8 mouse cellular contexts compared by ENCODE assay signal in genomic region chr11:88555232-88555818, GRCm38 (mm10).
DNase-seq lines count a peak whose midpoint lies in the region; ATAC-seq and TF ChIP-seq lines count a peak whose summit lies in the region.

No protein-coding gene starts in this region.

- intact Hi-C loops in heart, postnatal 25 days (cut with DNase I) = loop anchor here (5.0 kb wide), 1 partner anchor 67 kb away; no protein-coding TSS in a partner anchor

- TF ChIP-seq RAD21 in MEL (IDR thresholded peaks at IDR 0.05; ENCODE audit: low read depth, low read length) = no peak

- H3K36me3 ChIP-seq in heart, embryonic 12.5 days = no peaks in the 10 kb centered on the region
- H3K36me3 ChIP-seq in MEL (ENCODE audit: control insufficient read depth in 1 of 2, insufficient read depth in 2 of 2, low read length in 2 of 2) = peaks cover 0 to 41% of the 10 kb centered on the region in 2 experiments; a peak in 2 of 4 replicates
- no peaks in the 10 kb centered on the region for H3K36me3 ChIP-seq in hindbrain, embryonic 12.5 days
- no peaks in the 10 kb centered on the region for H3K36me3 ChIP-seq in midbrain, embryonic 12.5 days

- H3K27me3 ChIP-seq in heart, embryonic 12.5 days (replicated peaks) = no peaks in the 10 kb centered on the region
- no peaks in the 10 kb centered on the region for H3K27me3 ChIP-seq in MEL (ENCODE audit: control insufficient read depth in 1 of 2, insufficient read depth in 2 of 2, low read length in 2 of 2)
- no peaks in the 10 kb centered on the region for H3K27me3 ChIP-seq in hindbrain, embryonic 12.5 days
- no peaks in the 10 kb centered on the region for H3K27me3 ChIP-seq in midbrain, embryonic 12.5 days

- peak in 1 of 2 experiments; percentile 45; a peak in 1 of 4 replicates for TF ChIP-seq EP300 in MEL (IDR thresholded peaks at IDR 0.05; ENCODE audit: low read depth in 1 of 2, low read length in 2 of 2)

- peaks cover 97% of the 10 kb centered on the region for H3K4me1 ChIP-seq in heart, embryonic 12.5 days (replicated peaks)
- peaks cover 40 to 54% of the 10 kb centered on the region in 2 experiments for H3K4me1 ChIP-seq in MEL (ENCODE audit: control insufficient read depth in 1 of 2, insufficient read depth in 2 of 2, low read length in 2 of 2)
- peaks cover 95% of the 10 kb centered on the region for H3K4me1 ChIP-seq in hindbrain, embryonic 12.5 days
- peaks cover 95% of the 10 kb centered on the region for H3K4me1 ChIP-seq in midbrain, embryonic 12.5 days

- no peak for TF ChIP-seq CTCF in MEL (IDR thresholded peaks at IDR 0.05 in 2 of 3, conservative IDR thresholded peaks at IDR 0.05 in 1 of 3; ENCODE audit: control insufficient read depth in 1 of 3, insufficient read depth in 1 of 3, low read depth in 2 of 3, low read length in 3 of 3, poor library complexity in 1 of 3, severe bottlenecking in 1 of 3)

- peak overlapping the region; percentile 36 for H3K4me2 ChIP-seq in heart, embryonic 12.5 days
- peak overlapping the region; percentile 6; the same call in 1 of the 2 replicates for H3K4me2 ChIP-seq in hindbrain, embryonic 12.5 days (replicated peaks)
- H3K4me2 ChIP-seq in midbrain, embryonic 12.5 days (replicated peaks) = no peak overlapping the region

- WGBS in heart, embryonic 12.5 days = 24% methylated on average over 8 of the region's 8 CpGs
- 34% methylated on average over 8 of the region's 8 CpGs for WGBS in hindbrain, embryonic 12.5 days
- WGBS in midbrain, embryonic 12.5 days = 40% methylated on average over 8 of the region's 8 CpGs

- 0 out of 2 replicates have a peak overlapping the region, but pooled peaks have one; percentile 52 for H3K9ac ChIP-seq in heart, embryonic 12.5 days
- no peak overlapping the region for H3K9ac ChIP-seq in MEL (ENCODE audit: control insufficient read depth, low read depth, low read length, poor library complexity, severe bottlenecking)
- no peak overlapping the region for H3K9ac ChIP-seq in hindbrain, embryonic 12.5 days
- H3K9ac ChIP-seq in midbrain, embryonic 12.5 days (replicated peaks) = 0 out of 2 replicates have a peak overlapping the region, but pooled peaks have one; percentile 15

- no peaks in the 10 kb centered on the region for H3K9me3 ChIP-seq in heart, embryonic 12.5 days (replicated peaks)
- H3K9me3 ChIP-seq in MEL (replicated peaks; ENCODE audit: insufficient read depth, low read length) = no peaks in the 10 kb centered on the region
- no peaks in the 10 kb centered on the region for H3K9me3 ChIP-seq in hindbrain, embryonic 12.5 days (replicated peaks)
- H3K9me3 ChIP-seq in midbrain, embryonic 12.5 days = no peaks in the 10 kb centered on the region

- peak overlapping the region; percentile 90 for H3K27ac ChIP-seq in heart, embryonic 12.5 days (ENCODE audit: poor library complexity, severe bottlenecking)
- peak overlapping the region; percentile 17 for H3K27ac ChIP-seq in MEL (ENCODE audit: control insufficient read depth, low read depth, low read length)
- peak overlapping the region; percentile 76 for H3K27ac ChIP-seq in hindbrain, embryonic 12.5 days
- peak overlapping the region; percentile 68 for H3K27ac ChIP-seq in midbrain, embryonic 12.5 days (replicated peaks)

- DNase-seq in heart, postnatal 25 days (ENCODE audit: low spot score) = no peak
- peak; percentile 29 for DNase-seq in MEL (ENCODE audit: low read depth, low spot score)
- no peak for DNase-seq in layer of hippocampus, adult 18-20 months (ENCODE audit: low spot score in 2 of 2)
- DNase-seq in cerebellum, adult 9-11 months = no peak
- no peak for DNase-seq in layer of hippocampus, adult 9-10 months (ENCODE audit: low spot score)

- ATAC-seq in heart, embryonic 12.5 days (ENCODE audit: insufficient number of reproducible peaks, low FRiP score) = peak; percentile 37; the same call in 1 of the 2 replicates
- no peak for ATAC-seq in hindbrain, embryonic 12.5 days (ENCODE audit: low FRiP score)
- ATAC-seq in midbrain, embryonic 12.5 days (ENCODE audit: low FRiP score, low read depth) = no peak

- TF ChIP-seq POLR2A in MEL (IDR thresholded peaks at IDR 0.05; ENCODE audit: control insufficient read depth in 1 of 2, insufficient read depth in 1 of 2, low read depth in 1 of 2, low read length in 2 of 2, poor library complexity in 1 of 2) = no peak

- no peak overlapping the region for H3K4me3 ChIP-seq in heart, embryonic 12.5 days
- no peak overlapping the region for H3K4me3 ChIP-seq in MEL (ENCODE audit: control insufficient read depth in 1 of 2, insufficient read depth in 1 of 2, low read depth in 2 of 2, low read length in 2 of 2)
- no peak overlapping the region for H3K4me3 ChIP-seq in hindbrain, embryonic 12.5 days
- H3K4me3 ChIP-seq in midbrain, embryonic 12.5 days = no peak overlapping the region

- no peaks in the 10 kb centered on the region for H3K79me2 ChIP-seq in MEL (ENCODE audit: control insufficient read depth, insufficient read depth, low read length, poor library complexity)

TF ChIP-seq in MEL, 35 proteins besides CTCF, POLR2A, EP300 and RAD21:
- no peak for TF ChIP-seq CHD1 (IDR thresholded peaks at IDR 0.05; ENCODE audit: low read depth, low read length)
- TF ChIP-seq POLR2AphosphoS5 (IDR thresholded peaks at IDR 0.05; ENCODE audit: borderline replicate concordance, low read depth, low read length) = no peak
- 0 out of 2 replicates have a peak, but pooled peaks have one; percentile 10 for TF ChIP-seq SIN3A (IDR thresholded peaks at IDR 0.05; ENCODE audit: low read length)
- peak; percentile 41; the same call in 1 of the 2 replicates for TF ChIP-seq GATA1 (IDR thresholded peaks at IDR 0.05; ENCODE audit: low read depth, low read length)
- no peak for TF ChIP-seq ELF1 (IDR thresholded peaks at IDR 0.05; ENCODE audit: low read depth, low read length)
- peak; percentile 66 for TF ChIP-seq TCF12 (IDR thresholded peaks at IDR 0.05; ENCODE audit: low read depth, low read length)
- TF ChIP-seq UBTF (IDR thresholded peaks at IDR 0.05; ENCODE audit: borderline replicate concordance, insufficient read depth, low read depth, low read length) = 0 out of 2 replicates have a peak, but pooled peaks have one; percentile 37

Comparison
In these comparisons a context has a peak if more than half of its experiments do, and no peak if none do; other contexts are left out.
1. H3K27ac ChIP-seq: peak in every context shown above with its lines; median percentile 90 in heart, embryonic 12.5 days; 76 in hindbrain, embryonic 12.5 days; 68 in midbrain, embryonic 12.5 days; 17 in MEL.
2. H3K9ac ChIP-seq: peak in heart, embryonic 12.5 days (single experiment) and midbrain, embryonic 12.5 days (single experiment); none in MEL (single experiment) and hindbrain, embryonic 12.5 days (single experiment).